Mouse (Mus musculus): Measurements from ENCODE around the gene N4bp1.

DNA sequence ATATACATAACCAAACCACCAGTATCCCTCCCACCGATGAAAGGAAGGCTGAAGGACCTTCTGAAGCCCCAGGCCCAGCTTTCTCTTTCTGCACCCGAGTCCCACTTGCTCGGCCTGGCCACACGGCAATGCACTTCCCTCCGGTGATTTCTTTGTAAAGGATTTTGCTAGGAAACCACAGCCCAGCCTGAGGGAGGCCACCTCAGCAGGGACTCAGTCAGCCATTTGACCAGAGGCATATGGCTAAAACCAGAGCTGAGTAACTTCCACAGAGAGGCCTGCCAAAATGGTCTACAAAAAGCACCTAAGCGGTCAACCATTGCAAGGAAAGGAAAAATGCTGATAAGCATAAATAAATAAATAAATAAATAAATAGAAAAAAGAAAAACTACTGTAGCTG lies 90.3 kb downstream of the N4bp1 start:
- TF ChIP-seq POLR2A (IDR thresholded peaks at IDR 0.05; ENCODE audit: insufficient read length, low read depth): no peak
- no peak for TF ChIP-seq TCF12 (IDR thresholded peaks at IDR 0.05; ENCODE audit: insufficient read depth, poor library complexity, severe bottlenecking)
- TF ChIP-seq MYOG (IDR thresholded peaks at IDR 0.05; ENCODE audit: control insufficient read depth in 1 of 3, insufficient read depth in 1 of 3, insufficient read length in 2 of 3, low read depth in 2 of 3): no peak
- no peak for TF ChIP-seq CEBPB (IDR thresholded peaks at IDR 0.05; ENCODE audit: insufficient read depth, poor library complexity, severe bottlenecking)
- TF ChIP-seq TCF3 (IDR thresholded peaks at IDR 0.05; ENCODE audit: insufficient read length, low read depth): no peak

Measured in myocyte (in vitro differentiated cells).